Mouse (Mus musculus): ENCODE data around the gene Mobp.

The Mobp gene

GRCm38 (mm10) chr9:120210865-120211264 lies 61.4 kb downstream of the Mobp start:
- DNase-seq (ENCODE audit: low read depth), result no peak

DNA sequence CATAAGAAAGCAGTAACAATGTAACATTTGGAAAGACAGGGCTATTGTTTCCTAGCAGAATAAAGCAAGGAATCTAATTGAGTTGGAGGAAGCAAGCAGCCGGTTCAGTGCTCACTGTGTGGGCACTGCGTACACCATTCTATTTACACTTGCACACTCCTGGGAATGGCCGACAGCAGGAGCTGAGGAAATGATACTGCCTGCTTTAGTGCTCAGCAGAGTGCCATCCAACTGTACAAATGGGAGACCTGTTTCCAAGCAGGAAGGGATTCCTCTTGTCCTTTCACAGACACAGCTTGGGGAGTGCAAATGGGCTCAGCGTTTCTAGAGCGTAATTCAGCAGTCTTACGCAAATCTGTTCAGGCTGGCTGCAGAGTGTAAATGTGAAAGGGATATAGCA lies 63.4 kb downstream of the Mobp start:
- DNase-seq (ENCODE audit: low read depth), result no peak

- no peak for DNase-seq (ENCODE audit: low read depth)
Measured at GRCm38 (mm10) chr9:120214978-120215495, 65.5 kb downstream of the Mobp start.

GRCm38 (mm10) chr9:120219411-120219810 lies 69.9 kb downstream of the Mobp start:
- no peak for DNase-seq (ENCODE audit: low read depth)
